Mouse (Mus musculus) fat pad, adult 2 months (tissue): ENCODE data around the gene Qrfp.

Experiments
- DNase-seq: peaks from one replicate; pipeline ENCODE4 v3.0.0-alpha.2; 2011; ENCODE audit warnings: low read depth, low spot score; ENCODE audit errors: extremely low read depth

The Qrfp gene

GRCm38 (mm10) chr2:31810444-31810843 is at the start of gene Qrfp:
Qrfp (minus strand) TSS chr2:31810580.
- DNase-seq = no peak

GRCm38 (mm10) chr2:31858500-31858899 is 48.1 kb upstream of the Qrfp start:
- no peak for DNase-seq

GRCm38 (mm10) chr2:31857180-31857579 is 46.8 kb upstream of the Qrfp start:
- no peak for DNase-seq

DNA sequence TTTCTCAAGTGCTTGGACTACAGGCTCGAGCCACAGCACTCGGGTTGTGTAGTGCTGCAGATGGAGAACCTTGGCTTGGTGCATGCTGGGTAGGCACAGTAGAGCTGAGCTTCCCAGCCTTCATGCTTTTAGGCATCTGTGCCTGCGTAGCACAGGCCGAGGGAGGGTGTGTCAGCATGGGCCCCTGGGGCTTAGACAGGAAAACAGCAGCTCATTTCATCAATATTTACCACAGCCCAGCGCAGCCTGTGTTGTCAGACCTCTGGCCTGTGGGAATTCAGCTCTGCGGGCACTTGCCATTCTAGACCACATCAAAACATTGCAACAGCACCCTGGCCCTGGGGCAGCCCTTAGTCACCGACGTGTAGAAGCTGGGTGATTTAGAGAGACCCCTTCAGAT is 45.6 kb upstream of the Qrfp start:
- no peak for DNase-seq

DNA sequence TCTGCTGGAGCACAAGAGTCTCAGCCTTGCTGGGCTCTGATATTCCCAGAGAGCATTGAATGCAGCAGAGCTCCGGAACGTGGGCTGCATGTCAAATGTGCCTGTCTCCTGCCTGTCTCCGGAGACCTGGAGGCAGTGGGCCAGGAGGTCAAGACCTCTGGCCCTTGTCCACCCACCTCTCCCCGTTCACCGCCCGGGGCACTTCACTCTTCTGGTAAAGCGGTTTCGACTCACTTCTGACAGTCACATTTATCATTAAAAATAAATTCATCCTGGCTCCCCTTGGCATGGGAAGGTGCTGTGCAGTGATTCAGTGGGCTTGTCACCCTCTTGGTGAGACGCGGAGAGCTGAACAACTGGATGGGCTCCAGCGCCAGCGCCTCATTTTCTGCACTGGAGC is 39.8 kb upstream of the Qrfp start:
- DNase-seq = no peak

- DNase-seq = no peak
These were observed 37.5 kb upstream of the Qrfp start for GRCm38 (mm10) chr2:31847908-31848307.

GRCm38 (mm10) chr2:31846692-31847660 is 36.6 kb upstream of the Qrfp start:
- DNase-seq = no peak

- DNase-seq = no peak
These were observed 35.7 kb upstream of the Qrfp start, which contains the start of gene Fibcd1 for GRCm38 (mm10) chr2:31845896-31846691. Fibcd1 (minus strand) TSS chr2:31846005.

DNA sequence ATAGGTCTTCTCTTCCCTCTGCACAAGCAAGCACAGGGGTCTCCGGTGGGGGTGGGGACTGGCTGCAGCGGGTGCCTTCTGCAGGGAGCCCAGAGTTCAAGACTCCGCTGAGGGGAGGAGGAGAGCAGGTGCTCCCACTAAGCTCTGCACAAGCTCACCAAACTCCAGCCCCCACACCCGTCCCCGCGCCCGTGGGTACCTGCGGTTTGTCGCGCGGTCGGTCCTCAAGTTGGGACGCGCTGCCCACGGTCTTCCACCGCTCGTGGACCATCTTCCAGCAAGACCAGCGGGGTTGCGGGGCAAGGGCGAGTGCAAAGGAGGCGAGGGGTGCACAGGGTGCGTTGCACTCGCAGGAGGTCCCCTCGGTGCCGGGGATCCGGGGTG is 35.1 kb upstream of the Qrfp start:
- DNase-seq = no peak

GRCm38 (mm10) chr2:31844729-31845136 is 34.4 kb upstream of the Qrfp start:
- no peak for DNase-seq

DNA sequence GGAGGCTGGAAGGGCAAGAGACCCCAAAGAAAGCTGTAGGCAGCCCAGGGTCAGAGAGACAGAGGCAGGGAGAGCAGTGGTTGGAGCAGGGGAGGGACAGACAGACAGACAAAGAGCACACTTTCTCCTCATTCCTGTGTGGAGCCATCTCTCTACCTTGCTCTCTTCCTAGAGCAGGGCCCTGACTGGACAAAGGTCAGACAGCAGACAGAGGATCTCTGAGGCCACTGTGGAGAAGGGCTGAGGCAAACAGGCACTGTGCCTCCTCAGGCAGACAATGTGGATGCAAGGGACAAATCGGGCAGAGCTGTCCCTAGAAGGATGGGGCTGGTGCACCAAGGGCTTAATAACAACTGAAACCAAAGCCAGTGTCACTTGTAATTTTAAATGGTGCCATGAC is 28.5 kb upstream of the Qrfp start:
- DNase-seq = no peak

GRCm38 (mm10) chr2:31836985-31837384 is 26.6 kb upstream of the Qrfp start:
- DNase-seq = no peak

DNA sequence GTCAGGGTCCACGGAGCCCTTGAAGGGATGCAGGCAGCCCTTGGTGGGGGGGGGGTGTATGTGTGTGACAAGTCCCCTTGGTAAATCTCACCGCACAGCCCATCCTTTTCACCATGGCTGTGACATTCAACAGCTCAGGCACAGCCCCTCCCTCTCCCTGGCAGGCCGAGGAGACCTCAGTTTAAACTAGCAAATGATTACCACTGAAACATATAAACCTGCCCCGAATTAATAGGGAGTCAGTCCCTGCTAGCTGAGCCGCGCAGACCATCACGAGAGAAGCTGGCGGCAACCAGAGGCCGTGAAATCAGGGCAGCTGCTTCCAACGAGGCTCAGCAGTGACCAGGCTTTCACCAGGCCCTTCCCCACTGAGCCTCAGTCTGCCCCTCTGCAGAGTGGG is 25.7 kb upstream of the Qrfp start:
- no peak for DNase-seq

DNA sequence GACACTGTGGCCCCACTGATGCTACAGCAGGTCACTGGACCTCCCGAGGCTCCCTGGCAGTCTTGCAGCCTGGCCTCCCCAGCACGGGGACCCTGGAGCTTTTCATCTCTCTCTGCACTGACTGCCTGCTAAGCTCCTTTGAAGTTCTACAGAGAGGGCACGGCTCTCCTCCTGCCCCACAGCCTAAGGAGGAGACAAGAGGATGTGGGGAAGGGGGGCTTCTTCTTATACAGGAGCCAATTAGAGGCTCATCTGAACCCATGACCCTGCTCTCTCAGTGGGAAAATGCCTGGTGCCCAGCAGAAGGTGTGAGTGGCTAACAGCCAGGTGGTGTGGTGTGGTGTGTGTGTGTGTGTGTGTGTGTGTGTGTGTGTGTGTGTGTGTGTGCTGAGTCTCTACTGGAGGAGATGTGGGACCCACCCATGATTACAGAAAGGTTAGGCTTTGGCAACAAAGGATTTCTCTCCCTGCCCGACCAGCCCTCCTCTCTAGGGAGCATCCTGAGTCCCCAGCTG is 18.0 kb upstream of the Qrfp start:
- DNase-seq = no peak

DNA sequence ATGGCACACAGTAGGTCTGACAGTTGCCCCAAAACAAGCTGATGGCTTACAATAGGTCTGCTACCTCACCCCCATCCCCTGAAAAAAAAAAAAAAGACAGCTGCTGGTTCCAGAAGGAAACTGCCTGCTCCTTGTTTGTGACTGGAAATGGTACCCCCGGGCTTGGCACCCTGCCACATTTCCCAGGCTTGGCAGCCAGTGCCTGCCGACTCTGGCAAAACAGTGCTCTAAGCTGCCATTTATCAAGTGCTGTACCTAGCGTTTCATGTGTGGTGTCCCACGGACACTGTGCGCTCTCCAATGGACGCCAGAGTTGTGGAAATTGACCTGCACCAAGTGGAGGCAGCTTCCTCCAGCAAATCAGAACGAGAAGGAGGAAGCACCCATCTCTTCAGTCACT is 17.5 kb upstream of the Qrfp start:
- DNase-seq = no peak

GRCm38 (mm10) chr2:31826094-31827085 is 16.0 kb upstream of the Qrfp start:
- DNase-seq = no peak

- no peak for DNase-seq
These were observed 15.1 kb upstream of the Qrfp start for GRCm38 (mm10) chr2:31825469-31825911.

GRCm38 (mm10) chr2:31823933-31824730 is 13.8 kb upstream of the Qrfp start:
- no peak for DNase-seq

GRCm38 (mm10) chr2:31822524-31823371 is 12.4 kb upstream of the Qrfp start:
- no peak for DNase-seq
